Mouse (Mus musculus) cerebellum, postnatal 25 days (tissue): ENCODE measurements around the gene Gm2237.
A peak's percentile ranks its signal among the peaks of the same experiment; 100 is the strongest.
"Not testable (repeated sequence)": the region's sequence is repeated elsewhere in the genome, so short reads cannot be mapped to it uniquely, and the experiment has no call there.

Source experiments
- DNase-seq, 2 experiments: peaks; one replicate each; pipeline ENCODE4 v3.0.0; 2021; ENCODE audit warnings: mixed read lengths in 2 of 2

Gm2237 gene

DNA sequence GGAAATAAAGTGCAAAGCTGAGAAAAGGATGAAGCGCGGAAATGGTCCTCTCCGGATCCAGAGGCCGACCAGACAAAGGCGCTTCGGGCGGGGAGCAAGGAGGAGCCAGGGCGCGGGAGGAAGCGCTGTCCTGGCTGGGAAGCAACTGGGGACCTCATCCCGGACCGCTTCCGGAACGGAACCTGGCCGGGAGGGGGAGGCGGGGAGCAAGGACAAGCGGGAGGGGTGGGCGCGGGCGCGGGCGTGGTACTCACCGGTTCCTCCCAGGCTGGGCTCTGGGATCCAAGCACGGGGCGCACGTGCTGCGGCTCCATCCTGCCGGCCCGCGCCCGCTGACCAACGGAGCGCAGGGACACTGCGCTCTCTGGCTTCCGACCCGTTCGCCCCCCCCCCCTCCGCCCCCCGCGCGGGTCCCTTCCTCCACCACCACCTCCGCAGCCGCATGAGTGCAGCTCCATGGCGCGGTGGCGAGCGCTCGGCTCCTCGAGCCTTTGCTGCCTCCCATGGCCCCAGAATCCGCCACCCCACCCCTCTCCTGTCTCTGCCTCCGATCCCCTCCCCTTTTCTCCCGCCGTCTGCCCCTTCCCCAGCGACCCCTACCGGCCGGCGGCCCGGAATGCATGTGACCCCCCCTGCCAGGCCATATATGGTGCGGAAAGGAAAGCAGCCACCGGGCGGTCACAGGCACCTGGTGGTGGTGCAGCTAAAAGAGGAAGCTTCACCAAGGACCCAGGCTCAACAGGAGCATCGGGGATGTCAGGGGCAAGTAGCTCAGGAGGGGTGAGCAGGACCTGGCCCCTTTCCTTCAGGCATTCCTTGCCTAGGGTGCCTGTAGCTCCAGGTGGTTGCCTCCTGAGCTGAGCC, at the start of gene Gm2237:
Gene Gm2237, minus strand, starts transcription at position 332 of the 864 bp plus-strand sequence.
- peak; percentile 23 to 33 for DNase-seq

DNA sequence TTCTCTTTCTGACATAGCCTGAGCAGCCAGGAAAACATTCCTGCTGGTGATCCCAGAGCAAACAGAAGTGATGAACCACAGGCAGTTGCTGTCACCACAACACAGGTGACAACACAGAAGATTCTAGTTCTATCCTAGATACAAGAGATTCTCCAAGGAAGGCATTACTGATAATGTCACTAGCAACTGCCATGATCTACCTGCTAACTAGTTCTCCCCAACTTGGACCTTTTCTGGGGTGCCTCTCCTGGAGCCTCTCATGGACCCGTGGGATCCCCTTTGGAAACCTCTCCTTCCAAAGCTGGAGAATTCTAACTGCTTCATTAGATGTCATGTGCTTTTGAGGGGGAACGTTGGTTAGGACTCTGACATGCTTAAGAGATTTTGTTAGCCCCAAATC, 17.5 kb upstream of the Gm2237 start, which contains the start of gene Gm5458:
Gene Gm5458, minus strand, starts transcription at position 101 of the 400 bp plus-strand sequence.
- not testable (repeated sequence) for DNase-seq

DNA sequence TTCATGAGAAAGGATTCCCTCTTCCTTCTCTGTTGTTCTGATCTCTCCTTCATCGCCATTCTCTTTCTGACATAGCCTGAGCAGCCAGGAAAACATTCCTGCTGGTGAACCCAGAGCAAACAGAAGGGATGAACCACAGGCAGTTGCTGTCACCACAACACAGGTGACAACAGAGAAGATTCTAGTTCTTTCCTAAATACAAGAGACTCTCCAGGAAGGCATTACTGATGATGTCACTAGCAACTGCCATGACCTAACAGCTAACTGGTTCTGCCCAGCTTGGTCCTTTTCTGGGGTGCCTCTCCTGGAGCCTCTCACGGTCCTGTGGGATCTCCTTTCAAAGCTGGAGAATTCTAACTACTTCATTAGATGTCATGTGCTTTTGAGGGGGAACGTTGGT, 35.1 kb downstream of the Gm2237 start, which contains the start of gene Gm2244:
Gene Gm2244, minus strand, starts transcription at position 101 of the 400 bp plus-strand sequence.
- not testable (repeated sequence) for DNase-seq
